Mouse (Mus musculus) ES-Bruce4 (cell line): ENCODE measurements around the gene Tnfrsf21. TPM values are rescaled to one million over a fixed set of nuclear protein-coding genes. Genes with fewer than 3 reads are reported as not detected.
A peak's percentile ranks its signal among the peaks of the same experiment; 100 is the strongest.

ENCODE experiments used
- H3K27ac ChIP-seq: 2 replicates; pipeline ENCODE4 v1.5.1; 2012; ENCODE audit warnings: low read length, inconsistent platforms; ENCODE audit not compliant: insufficient read depth
- H3K27me3 ChIP-seq: 2 replicates; pipeline ENCODE4 v1.6.1; 2012; ENCODE audit warnings: mild to moderate bottlenecking, low read length, inconsistent platforms; ENCODE audit not compliant: control insufficient read depth, poor library complexity, insufficient read depth, severe bottlenecking
- H3K36me3 ChIP-seq: 2 replicates; pipeline ENCODE4 v1.6.1; 2012; ENCODE audit warnings: inconsistent platforms, mild to moderate bottlenecking, low read length, moderate library complexity; ENCODE audit not compliant: control insufficient read depth, poor library complexity, insufficient read depth, severe bottlenecking
- H3K4me1 ChIP-seq: one replicate; pipeline ENCODE4 v1.8.1; 2011; ENCODE audit warnings: low read length; ENCODE audit not compliant: control insufficient read depth, insufficient read depth
- H3K4me3 ChIP-seq: 2 replicates; pipeline ENCODE4 v1.5.1; 2011; ENCODE audit warnings: low read depth, mild to moderate bottlenecking, low read length
- H3K9ac ChIP-seq: 2 replicates; pipeline ENCODE4 v1.6.1; 2012; ENCODE audit warnings: low read depth, mild to moderate bottlenecking, inconsistent platforms; ENCODE audit not compliant: poor library complexity, severe bottlenecking
- H3K9me3 ChIP-seq: replicated peaks from 2 replicates; pipeline ENCODE4 v1.6.1; 2012; ENCODE audit warnings: mild to moderate bottlenecking, low read length, inconsistent platforms; ENCODE audit not compliant: control insufficient read depth, poor library complexity, insufficient read depth, severe bottlenecking
- CTCF ChIP-seq: IDR thresholded peaks from one replicate; pipeline ENCODE4 v1.8.1; 2011; ENCODE audit warnings: low read depth, low read length
- EP300 ChIP-seq: IDR thresholded peaks from 2 replicates; pipeline ENCODE4 v1.6.1; 2011; ENCODE audit warnings: low read depth, low read length; ENCODE audit not compliant: insufficient read depth
- POLR2A ChIP-seq: IDR thresholded peaks from one replicate; pipeline ENCODE4 v1.8.1; 2011; ENCODE audit warnings: low read length; ENCODE audit not compliant: insufficient read depth
- polyA plus RNA-seq: library from polyadenylated mRNA; stranded (reverse); fragments of >200 nt; gene quantifications from 2 replicates; pipeline ENCODE4 v1.2.4, GENCODE M21; 2011; ENCODE audit warnings: low read depth; ENCODE audit not compliant: missing spikeins, insufficient read depth, insufficient read length

The Tnfrsf21 gene
- polyA plus RNA-seq, 1 experiment: 13.1 TPM

- Histone ChIP-seq H3K36me3 (no peaks in the 10 kb centered on the region), H3K4me1 (peaks cover 6% of the 10 kb centered on the region), H3K4me3 (no peak overlapping the region), H3K27ac (no peak overlapping the region), H3K27me3 (no peaks in the 10 kb centered on the region), H3K9me3 (no peaks in the 10 kb centered on the region), H3K9ac (no peak overlapping the region)
- TF ChIP-seq CTCF (no peak), POLR2A (no peak), EP300 (no peak)
These were observed 59.6 kb downstream of the Tnfrsf21 start for GRCm38 (mm10) chr17:43075937-43076336.

GRCm38 (mm10) chr17:43076801-43077493 is 60.6 kb downstream of the Tnfrsf21 start:
- no peak for TF ChIP-seq POLR2A
- TF ChIP-seq EP300: peak; percentile 89
- Histone ChIP-seq H3K9ac (0 out of 2 replicates have a peak overlapping the region, but pooled peaks have one; percentile 39), H3K27me3 (no peaks in the 10 kb centered on the region), H3K27ac (peak overlapping the region; percentile 77), H3K4me1 (peaks cover 6% of the 10 kb centered on the region), H3K9me3 (no peaks in the 10 kb centered on the region), H3K4me3 (no peak overlapping the region), H3K36me3 (no peaks in the 10 kb centered on the region)

GRCm38 (mm10) chr17:43077540-43077939 is 61.2 kb downstream of the Tnfrsf21 start:
- no peaks in the 10 kb centered on the region for H3K27me3 ChIP-seq
- peaks cover 6% of the 10 kb centered on the region for H3K4me1 ChIP-seq
- no peak for TF ChIP-seq CTCF
- TF ChIP-seq EP300: 0 out of 2 replicates have a peak, but pooled peaks have one; percentile 17
- no peaks in the 10 kb centered on the region for H3K9me3 ChIP-seq
- peak overlapping the region; percentile 37; the same call in 1 of the 2 replicates for H3K4me3 ChIP-seq
- H3K9ac ChIP-seq: 0 out of 2 replicates have a peak overlapping the region, but pooled peaks have one; percentile 39
- H3K27ac ChIP-seq: peak overlapping the region; percentile 77
- no peaks in the 10 kb centered on the region for H3K36me3 ChIP-seq

- no peak for TF ChIP-seq POLR2A
- TF ChIP-seq CTCF: no peak
- TF ChIP-seq EP300: no peak
These were observed 64.9 kb downstream of the Tnfrsf21 start for GRCm38 (mm10) chr17:43081225-43081624.

GRCm38 (mm10) chr17:43089496-43089895 is 73.1 kb downstream of the Tnfrsf21 start:
- Histone ChIP-seq H3K36me3 (no peaks in the 10 kb centered on the region), H3K27me3 (no peaks in the 10 kb centered on the region), H3K9me3 (no peaks in the 10 kb centered on the region), H3K9ac (no peak overlapping the region), H3K4me1 (peaks cover 3% of the 10 kb centered on the region), H3K4me3 (no peak overlapping the region), H3K27ac (no peak overlapping the region)
- no peak for TF ChIP-seq POLR2A
- no peak for TF ChIP-seq CTCF
- no peak for TF ChIP-seq EP300

More at GRCm38 (mm10) chr17:43081225-43081624, 64.9 kb downstream of the Tnfrsf21 start:
- Histone ChIP-seq H3K9me3 (no peaks in the 10 kb centered on the region), H3K4me3 (no peak overlapping the region), H3K9ac (no peak overlapping the region), H3K4me1 (peaks cover 5% of the 10 kb centered on the region), H3K36me3 (no peaks in the 10 kb centered on the region), H3K27me3 (no peaks in the 10 kb centered on the region), H3K27ac (no peak overlapping the region)

GRCm38 (mm10) chr17:43090948-43091724 is 74.8 kb downstream of the Tnfrsf21 start:
- TF ChIP-seq EP300: no peak
- no peak for TF ChIP-seq POLR2A
- no peak for TF ChIP-seq CTCF
- Histone ChIP-seq H3K27me3 (no peaks in the 10 kb centered on the region), H3K36me3 (no peaks in the 10 kb centered on the region), H3K4me3 (no peak overlapping the region), H3K27ac (no peak overlapping the region), H3K9ac (no peak overlapping the region), H3K4me1 (peaks cover 3% of the 10 kb centered on the region), H3K9me3 (no peaks in the 10 kb centered on the region)
